Mouse (Mus musculus) forebrain, embryonic 16.5 days (tissue): ENCODE results near the gene Spag8. TPM values are rescaled to one million over a fixed set of nuclear protein-coding genes. Genes with fewer than 3 reads are reported as not detected.
A peak's percentile ranks its signal among the peaks of the same experiment; 100 is the strongest.

ENCODE experiments used
- ATAC-seq: fragments of 200-750 bp; cut with Nextera tagmentation; 2 replicates; pipeline ENCODE4 v1.8.0; 2017; ENCODE audit warnings: mild to moderate bottlenecking, moderate library complexity
- H3K27ac ChIP-seq: fragments of 300-500 bp; sonication (generic); 2 replicates; pipeline ENCODE4 v1.5.1; 2014; ENCODE audit warnings: low read length, control low read depth
- H3K27me3 ChIP-seq: fragments of 300-500 bp; sonication (generic); replicated peaks from 2 replicates; pipeline ENCODE4 v1.6.1; 2014; ENCODE audit warnings: low read length; ENCODE audit not compliant: control insufficient read depth, insufficient read depth
- H3K36me3 ChIP-seq: fragments of 300-500 bp; sonication (generic); 2 replicates; pipeline ENCODE4 v1.6.1; 2014; ENCODE audit not compliant: control insufficient read depth, insufficient read depth
- H3K4me1 ChIP-seq: fragments of 300-500 bp; sonication (generic); replicated peaks from 2 replicates; pipeline ENCODE4 v1.6.1; 2014; ENCODE audit warnings: low read length; ENCODE audit not compliant: control insufficient read depth, insufficient read depth
- H3K4me2 ChIP-seq: fragments of 300-500 bp; sonication (generic); 2 replicates; pipeline ENCODE4 v1.6.1; 2014; ENCODE audit warnings: mild to moderate bottlenecking, low read length, control low read depth
- H3K4me3 ChIP-seq: fragments of 300-500 bp; sonication (generic); replicated peaks from 2 replicates; pipeline ENCODE4 v1.5.1; 2014; ENCODE audit warnings: mild to moderate bottlenecking, low read length, control low read depth
- H3K9ac ChIP-seq: fragments of 300-500 bp; sonication (generic); replicated peaks from 2 replicates; pipeline ENCODE4 v1.6.1; 2014; ENCODE audit warnings: low read depth, low read length, control low read depth
- H3K9me3 ChIP-seq: fragments of 300-500 bp; sonication (generic); 2 replicates; pipeline ENCODE4 v1.6.1; 2016; ENCODE audit warnings: low read length; ENCODE audit not compliant: control insufficient read depth
- WGBS: fragments of 180-500 bp; shearing (Covaris S2); extraction: QIAGEN DNeasy Blood & Tissue Kit; methylation state at CpG from one replicate; pipeline ENCODE4 v1.1.7; 2014; 5-methylcytosine and 5-hydroxymethylcytosine counted together
- polyA plus RNA-seq: library from polyadenylated mRNA; unstranded; fragments of >200 nt; fragmentation: Nextera tagmentation; extraction: Ambion mirVana; gene quantifications from 2 replicates; pipeline ENCODE4 v1.2.1, GENCODE M21; 2015

The Spag8 gene
- polyA plus RNA-seq, 1 experiment from 2014 or later = 5.2 TPM

- H3K27me3 ChIP-seq = no peaks in the 10 kb centered on the region
- H3K9ac ChIP-seq = no peak overlapping the region
- H3K4me3 ChIP-seq = no peak overlapping the region
- 0 out of 2 replicates have a peak overlapping the region, but pooled peaks have one; percentile 0 for H3K4me2 ChIP-seq
- no peaks in the 10 kb centered on the region for H3K36me3 ChIP-seq
- no peak for ATAC-seq
- H3K9me3 ChIP-seq = no peaks in the 10 kb centered on the region
- WGBS = 85% methylated on average over 8 of the region's 8 CpGs
- H3K4me1 ChIP-seq = peaks cover 29% of the 10 kb centered on the region
- H3K27ac ChIP-seq = no peak overlapping the region
These were observed 20.1 kb downstream of the Spag8 start for GRCm38 (mm10) chr4:43633296-43633695.

DNA sequence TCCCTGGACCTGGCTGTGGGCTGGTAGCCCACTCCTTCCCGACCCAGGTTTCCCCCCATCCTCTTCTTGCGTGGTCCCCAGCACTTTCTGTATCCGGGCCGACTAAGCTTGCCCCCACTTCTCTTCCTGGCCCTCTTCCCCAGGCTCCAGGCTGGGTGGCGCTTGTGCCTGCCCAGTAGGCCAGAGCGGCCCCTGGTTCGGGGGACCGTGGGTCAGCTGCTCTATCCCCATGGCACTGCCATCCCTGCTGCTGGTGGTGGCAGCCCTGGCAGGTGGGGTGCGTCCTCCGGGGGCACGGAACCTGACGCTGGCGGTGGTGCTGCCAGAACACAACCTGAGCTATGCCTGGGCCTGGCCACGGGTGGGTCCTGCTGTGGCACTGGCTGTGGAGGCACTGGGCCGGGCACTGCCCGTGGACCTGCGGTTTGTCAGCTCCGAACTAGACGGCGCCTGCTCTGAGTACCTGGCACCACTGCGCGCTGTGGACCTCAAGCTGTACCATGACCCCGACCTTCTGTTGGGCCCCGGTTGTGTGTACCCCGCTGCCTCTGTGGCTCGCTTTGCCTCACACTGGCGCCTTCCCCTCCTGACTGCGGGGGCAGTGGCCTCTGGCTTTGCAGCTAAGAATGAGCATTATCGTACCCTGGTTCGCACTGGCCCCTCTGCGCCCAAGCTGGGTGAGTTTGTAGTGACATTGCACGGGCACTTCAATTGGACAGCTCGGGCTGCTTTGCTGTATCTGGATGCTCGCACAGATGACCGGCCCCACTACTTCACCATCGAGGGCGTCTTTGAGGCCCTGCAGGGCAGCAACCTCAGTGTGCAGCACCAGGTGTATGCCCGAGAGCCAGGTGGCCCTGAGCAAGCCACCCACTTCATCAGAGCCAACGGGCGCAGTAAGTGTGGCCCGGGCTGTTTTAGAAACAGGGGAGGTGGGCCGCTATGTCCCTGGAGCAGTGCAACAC lies 21.2 kb downstream of the Spag8 start:
- peak; percentile 24 for ATAC-seq
- WGBS = 53% methylated on average over 42 of the region's 42 CpGs
- Histone ChIP-seq H3K9me3 (no peaks in the 10 kb centered on the region), H3K9ac (peak overlapping the region; percentile 94), H3K4me1 (peaks cover 29% of the 10 kb centered on the region), H3K4me2 (peak overlapping the region; percentile 80), H3K27ac (peak overlapping the region; percentile 65; the same call in 1 of the 2 replicates), H3K36me3 (no peaks in the 10 kb centered on the region), H3K4me3 (peak overlapping the region; percentile 65), H3K27me3 (no peaks in the 10 kb centered on the region)

DNA sequence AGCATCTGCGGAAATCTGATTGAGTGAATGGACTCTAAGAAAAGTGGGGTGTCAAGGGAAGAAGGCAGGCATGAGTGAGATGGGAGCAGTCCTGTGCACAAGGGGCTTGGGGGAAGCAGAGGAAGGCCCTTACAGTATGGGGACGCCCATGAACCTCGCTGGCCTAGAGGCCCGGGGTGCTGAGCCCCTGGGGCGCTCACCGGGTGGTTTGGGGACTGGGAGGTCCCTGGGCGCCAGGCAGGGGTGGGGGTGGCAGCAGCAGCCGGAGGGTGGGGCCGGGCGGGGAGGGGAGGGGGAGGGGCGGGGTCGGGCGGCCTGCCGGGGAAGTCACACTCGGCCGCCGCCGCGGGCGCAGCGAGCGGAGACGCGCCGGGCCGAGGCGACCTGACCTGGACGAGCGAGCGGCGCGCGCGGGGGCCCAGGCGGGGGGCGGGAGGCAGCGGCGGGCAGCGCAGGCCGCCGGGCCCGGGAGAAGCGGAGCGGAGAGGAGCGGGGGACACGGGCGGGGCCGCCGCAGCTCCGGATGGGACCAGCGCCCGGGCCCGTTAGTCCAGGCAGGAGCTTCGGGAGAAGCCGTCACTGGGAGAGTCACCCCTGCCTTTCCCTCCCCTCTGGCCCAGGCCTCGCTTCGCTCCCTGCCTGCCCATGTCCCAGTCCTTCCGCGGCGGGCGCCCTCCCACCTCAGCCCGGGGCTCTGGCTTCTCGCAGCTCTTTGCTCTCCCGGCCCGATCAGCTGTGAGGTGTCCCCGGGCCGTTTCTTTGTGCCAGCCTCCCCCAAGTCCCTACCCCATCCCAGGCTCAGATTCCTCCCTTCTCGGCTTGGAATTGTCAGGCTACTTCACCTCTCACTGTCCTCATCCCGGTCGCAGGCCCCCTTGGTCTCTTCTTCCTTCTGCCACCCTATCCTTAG lies 22.1 kb downstream of the Spag8 start, which contains the start of gene Npr2:
Gene Npr2, plus strand, starts transcription at position 890 of the 910 bp plus-strand sequence.
- H3K4me2 ChIP-seq = peak within 1 kb of the TSS; percentile 80
- 1% methylated on average over 35 of the region's 70 CpGs for WGBS
- peaks cover 29% of the 10 kb centered on the region for H3K4me1 ChIP-seq
- H3K9me3 ChIP-seq = no peaks in the 10 kb centered on the region
- peak; percentile 52 for ATAC-seq
- H3K4me3 ChIP-seq = peak within 1 kb of the TSS; percentile 65
- peak within 1 kb of the TSS; percentile 65 for H3K27ac ChIP-seq
- H3K9ac ChIP-seq = peak within 1 kb of the TSS; percentile 94
- no peaks in the 10 kb centered on the region for H3K36me3 ChIP-seq
- no peaks in the 10 kb centered on the region for H3K27me3 ChIP-seq

DNA sequence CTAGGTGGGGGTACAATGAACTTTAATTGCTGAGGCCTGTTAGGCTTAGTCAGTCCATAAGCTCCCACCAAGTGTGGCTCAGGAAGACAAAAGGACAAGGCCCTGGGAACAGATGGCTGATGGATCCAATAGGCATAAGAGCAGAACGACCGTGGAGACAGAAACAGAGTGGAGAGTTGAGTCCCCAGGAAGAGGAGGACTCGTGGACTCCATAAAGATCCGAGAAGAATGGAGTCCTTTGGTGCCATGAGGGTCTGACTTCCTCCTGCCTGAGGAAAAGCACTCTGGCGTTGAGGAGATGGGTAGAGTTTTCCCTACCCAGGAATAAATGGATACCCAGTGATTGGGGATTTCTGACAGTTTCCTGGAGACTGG lies 22.7 kb downstream of the Spag8 start:
- Histone ChIP-seq H3K4me1 (peaks cover 29% of the 10 kb centered on the region), H3K4me3 (peak overlapping the region; percentile 65), H3K36me3 (no peaks in the 10 kb centered on the region), H3K4me2 (peak overlapping the region; percentile 80), H3K9me3 (peaks cover under 1% of the 10 kb centered on the region; the same call in 1 of the 2 replicates), H3K27ac (peak overlapping the region; percentile 65), H3K9ac (peak overlapping the region; percentile 94; the same call in 1 of the 2 replicates), H3K27me3 (no peaks in the 10 kb centered on the region)
- ATAC-seq = peak; percentile 7; the same call in 1 of the 2 replicates
- WGBS = 19% methylated on average over 5 of the region's 5 CpGs

- Histone ChIP-seq H3K4me3 (no peak overlapping the region), H3K9ac (peak overlapping the region; percentile 36; the same call in 1 of the 2 replicates), H3K36me3 (no peaks in the 10 kb centered on the region), H3K27ac (peak overlapping the region; percentile 65), H3K4me1 (peaks cover 29% of the 10 kb centered on the region), H3K27me3 (no peaks in the 10 kb centered on the region), H3K9me3 (peaks cover 5% of the 10 kb centered on the region), H3K4me2 (peak overlapping the region; percentile 36)
- WGBS = 2% methylated on average over 5 of the region's 5 CpGs
- peak; percentile 68 for ATAC-seq
These were observed 23.3 kb downstream of the Spag8 start for GRCm38 (mm10) chr4:43630030-43630581.

- no peak overlapping the region; the same call in 1 of the 2 replicates for H3K9ac ChIP-seq
- no peak for ATAC-seq
These were observed 24.1 kb downstream of the Spag8 start for GRCm38 (mm10) chr4:43629106-43629817.

GRCm38 (mm10) chr4:43620146-43620778 lies 33.1 kb downstream of the Spag8 start:
- H3K9me3 ChIP-seq = peaks cover 5% of the 10 kb centered on the region
- H3K4me1 ChIP-seq = no peaks in the 10 kb centered on the region
- H3K9ac ChIP-seq = no peak overlapping the region
- no peak overlapping the region for H3K27ac ChIP-seq
- WGBS = 85% methylated on average over 4 of the region's 4 CpGs
- H3K4me3 ChIP-seq = no peak overlapping the region
- no peaks in the 10 kb centered on the region for H3K27me3 ChIP-seq
- H3K4me2 ChIP-seq = no peak overlapping the region
- H3K36me3 ChIP-seq = no peaks in the 10 kb centered on the region
- no peak for ATAC-seq

More at GRCm38 (mm10) chr4:43629106-43629817, 24.1 kb downstream of the Spag8 start:
- Histone ChIP-seq H3K4me2 (no peak overlapping the region; the same call in 1 of the 2 replicates), H3K4me3 (no peak overlapping the region), H3K27me3 (no peaks in the 10 kb centered on the region), H3K9me3 (peaks cover 9% of the 10 kb centered on the region), H3K27ac (no peak overlapping the region), H3K36me3 (no peaks in the 10 kb centered on the region), H3K4me1 (peaks cover 29% of the 10 kb centered on the region)
- 34% methylated on average over 20 of the region's 20 CpGs for WGBS

DNA sequence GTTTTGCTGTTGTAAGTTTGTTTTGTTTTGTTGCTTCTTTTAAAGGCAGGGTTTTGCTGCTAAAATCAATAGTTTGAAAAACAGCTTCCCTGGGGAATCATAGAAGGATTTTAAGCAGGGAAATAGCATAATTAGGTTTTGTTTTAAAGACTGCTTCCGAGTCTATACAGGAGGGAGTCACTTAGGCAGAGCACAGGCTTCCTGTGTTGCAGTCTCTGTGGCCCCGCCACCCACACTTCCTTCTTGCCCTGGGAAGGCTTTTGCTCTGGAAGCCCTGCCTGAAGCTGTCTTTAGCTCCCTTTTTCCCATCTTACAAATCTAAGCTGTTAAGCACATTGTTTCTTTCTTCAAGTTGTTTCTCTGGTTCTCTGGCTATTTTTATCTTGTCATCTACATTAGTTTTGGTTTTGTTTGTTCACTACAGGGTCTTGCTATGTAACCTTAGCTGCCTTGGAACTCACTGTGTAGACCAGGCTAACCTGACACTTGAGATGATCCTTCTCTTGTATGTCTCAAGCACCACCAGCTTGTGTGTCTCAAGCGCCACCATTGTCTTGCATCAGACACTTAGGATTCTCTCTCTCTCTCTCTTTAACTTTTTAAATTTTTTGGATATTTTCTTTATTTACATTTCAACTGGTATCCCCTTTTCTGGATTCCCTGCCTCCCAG lies 40.2 kb downstream of the Spag8 start:
- H3K4me2 ChIP-seq = no peak overlapping the region

More for the DNA sequence above, 40.2 kb downstream of the Spag8 start:
- no peak for ATAC-seq
- Histone ChIP-seq H3K4me3 (no peak overlapping the region), H3K27ac (no peak overlapping the region), H3K9ac (no peak overlapping the region), H3K9me3 (no peaks in the 10 kb centered on the region), H3K36me3 (no peaks in the 10 kb centered on the region), H3K27me3 (no peaks in the 10 kb centered on the region), H3K4me1 (no peaks in the 10 kb centered on the region)
- WGBS = 69% methylated on average over 3 of the region's 3 CpGs
